Mouse (Mus musculus) kidney, adult 2 months (tissue): ENCODE data around the gene D330020A13Rik.

ENCODE experiments used
- CTCF ChIP-seq: fragments of 200-500 bp; conservative IDR thresholded peaks from 2 replicates; pipeline ENCODE4 v1.5.1; 2011; ENCODE audit warnings: low read depth, mild to moderate bottlenecking, control low read depth, low read length, moderate library complexity, mixed read lengths; ENCODE audit not compliant: insufficient read depth, insufficient read length
- POLR2A ChIP-seq: fragments of 200-500 bp; IDR thresholded peaks from one replicate; pipeline ENCODE4 v1.6.1; 2011; ENCODE audit warnings: low read depth, low read length, control low read depth

DNA sequence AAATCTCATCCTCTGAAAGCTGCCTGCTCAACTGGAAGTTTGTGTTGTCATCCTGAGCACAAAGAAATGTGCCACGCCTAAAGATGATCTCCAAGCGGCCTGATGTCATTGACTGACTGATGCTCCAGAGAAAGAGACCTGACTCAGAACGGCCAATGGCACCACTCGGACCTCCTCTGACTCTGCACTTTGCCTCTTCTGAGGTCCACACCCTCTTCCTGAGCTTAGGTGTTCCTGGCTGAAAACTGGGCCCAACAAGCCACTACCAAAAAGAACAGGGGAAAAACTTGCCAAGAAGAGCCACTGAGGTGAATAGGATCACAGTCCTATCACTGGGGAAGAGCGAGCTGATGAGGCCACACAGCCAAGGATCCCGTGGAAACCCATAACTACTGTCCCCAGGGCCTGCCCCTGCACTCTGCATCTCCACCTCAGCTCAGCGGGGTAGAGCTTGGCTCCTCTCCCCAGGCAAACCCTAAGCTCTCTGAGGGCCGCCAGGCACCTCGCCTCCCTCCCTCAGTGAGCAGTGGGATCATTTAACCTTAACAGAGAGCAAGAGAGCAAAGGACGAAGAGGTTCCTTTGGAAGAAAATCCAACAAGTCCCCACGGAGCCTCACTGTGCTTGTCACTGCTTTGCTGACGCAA, 31.2 kb upstream of the D330020A13Rik start:
- TF ChIP-seq CTCF (no peak), POLR2A (no peak)
